In genomic region chr12:32819416-32819815, GRCm38 (mm10) we compare ENCODE assay signal across 8 mouse cellular contexts. TPM values are rescaled to one million over a fixed set of nuclear protein-coding genes. Genes with fewer than 3 reads are reported as not detected.
A peak's percentile ranks its signal among the peaks of the same experiment; 100 is the strongest.
DNase-seq lines count a peak whose midpoint lies in the region; ATAC-seq lines count a peak whose summit lies in the region.

Gene Nampt, plus strand, starts transcription at chr12:32819545.

- no peaks in the 10 kb centered on the region for H3K27me3 ChIP-seq in embryonic facial prominence, embryonic 13.5 days
- H3K27me3 ChIP-seq in heart, embryonic 16.5 days (ENCODE audit: control insufficient read depth, insufficient read depth, low read length): no peaks in the 10 kb centered on the region

- ATAC-seq in embryonic facial prominence, embryonic 13.5 days (ENCODE audit: insufficient number of reproducible peaks, insufficient read depth, low FRiP score, low TSS enrichment, low read depth): no peak; the same call in 1 of the 2 replicates
- ATAC-seq in heart, embryonic 16.5 days (replicated peaks; ENCODE audit: extremely low read depth, insufficient read depth, low FRiP score): no peak

- H3K27ac ChIP-seq in embryonic facial prominence, embryonic 13.5 days: peak within 1 kb of the TSS; percentile 98
- peak within 1 kb of the TSS; percentile 94 for H3K27ac ChIP-seq in heart, embryonic 16.5 days (ENCODE audit: low read length)

- peak within 1 kb of the TSS; percentile 71 for H3K4me2 ChIP-seq in embryonic facial prominence, embryonic 13.5 days
- H3K4me2 ChIP-seq in heart, embryonic 16.5 days (ENCODE audit: low read depth, low read length): peak within 1 kb of the TSS; percentile 90

- H3K9ac ChIP-seq in embryonic facial prominence, embryonic 13.5 days: peak within 1 kb of the TSS; percentile 84
- H3K9ac ChIP-seq in heart, embryonic 16.5 days (ENCODE audit: low read length): peak within 1 kb of the TSS; percentile 89

- H3K4me3 ChIP-seq in embryonic facial prominence, embryonic 13.5 days: peak within 1 kb of the TSS; percentile 70
- H3K4me3 ChIP-seq in heart, embryonic 16.5 days (ENCODE audit: low read length): peak within 1 kb of the TSS; percentile 91

- no peaks in the 10 kb centered on the region for H3K9me3 ChIP-seq in embryonic facial prominence, embryonic 13.5 days
- H3K9me3 ChIP-seq in heart, embryonic 16.5 days (replicated peaks; ENCODE audit: control insufficient read depth, low read length): no peaks in the 10 kb centered on the region

- WGBS in embryonic facial prominence, embryonic 13.5 days: 5% methylated on average over 5 of the region's 5 CpGs
- 14% methylated on average over 5 of the region's 5 CpGs for WGBS in heart, embryonic 16.5 days

- peaks cover 12% of the 10 kb centered on the region; the same call in 1 of the 2 replicates for H3K36me3 ChIP-seq in embryonic facial prominence, embryonic 13.5 days
- no peaks in the 10 kb centered on the region for H3K36me3 ChIP-seq in heart, embryonic 16.5 days (ENCODE audit: control insufficient read depth, insufficient read depth)

- peak in 1 of 2 experiments; percentile 34 for DNase-seq in frontal cortex, adult 2 months (ENCODE audit: extremely low spot score in 1 of 2, low spot score in 1 of 2)
- no peak for DNase-seq in frontal cortex, postnatal 14 days (ENCODE audit: low spot score in 2 of 2)
- peak; percentile 79 for DNase-seq in MN1 (ENCODE audit: low spot score)
- DNase-seq in layer of hippocampus, postnatal 14 days (ENCODE audit: low spot score in 2 of 2): no peak
- peak; percentile 81 for DNase-seq in mesoderm, embryonic 11.5 days (ENCODE audit: low read depth, low spot score)
- no peak for DNase-seq in right cerebral cortex, postnatal 25 days

- H3K4me1 ChIP-seq in embryonic facial prominence, embryonic 13.5 days: peaks cover 15% of the 10 kb centered on the region
- peaks cover 3% of the 10 kb centered on the region for H3K4me1 ChIP-seq in heart, embryonic 16.5 days (ENCODE audit: control insufficient read depth, insufficient read depth, low read length)

RNA-seq across cellular contexts. Expression of gene Nampt, which starts in this region (rescaled TPM):
- polyA plus RNA-seq in frontal cortex, adult 2 months (2012; rRNA removed): 30.5 and 35.7 TPM in 2 replicates
- polyA plus RNA-seq in embryonic facial prominence, embryonic 13.5 days (2015; fragmentation: Nextera tagmentation; extraction: Ambion mirVana): 22.7 and 24.7 TPM in 2 replicates
- polyA plus RNA-seq in heart, embryonic 16.5 days (2015; fragmentation: Nextera tagmentation; extraction: Ambion mirVana): 20.2 and 21.8 TPM in 2 replicates
- 10 to 100 TPM; 43.0 to 45.0 TPM for total RNA-seq in layer of hippocampus, postnatal 14 days (2021)

Comparison
In these comparisons a context has a peak if more than half of its experiments do, and no peak if none do; other contexts are left out.
1. DNase-seq: peak in MN1 (single experiment) and mesoderm, embryonic 11.5 days (single experiment); none in frontal cortex, postnatal 14 days (0 of 2), layer of hippocampus, postnatal 14 days (0 of 2) and right cerebral cortex, postnatal 25 days (single experiment).